Mouse (Mus musculus) midbrain, postnatal 0 days (tissue): Measurements from ENCODE around the gene Nudt22. TPM values are rescaled to one million over a fixed set of nuclear protein-coding genes. Genes with fewer than 3 reads are reported as not detected.
A peak's percentile ranks its signal among the peaks of the same experiment; 100 is the strongest.

Experiments used
- ATAC-seq: fragments of 200-750 bp; cut with Nextera tagmentation; 2 replicates; pipeline ENCODE4 v1.8.0; 2017; ENCODE audit warnings: moderate number of reproducible peaks, mild to moderate bottlenecking, moderate TSS enrichment, moderate library complexity; ENCODE audit not compliant: low FRiP score
- DNase-seq: peaks from one replicate; pipeline ENCODE4 v3.0.0-alpha.2; 2015; ENCODE audit warnings: low spot score
- H3K27ac ChIP-seq: fragments of 300-500 bp; sonication (generic); 2 replicates; pipeline ENCODE4 v1.5.1; 2014; ENCODE audit warnings: low read depth, mild to moderate bottlenecking, low read length, mixed read lengths
- H3K27me3 ChIP-seq: fragments of 300-500 bp; sonication (generic); 2 replicates; pipeline ENCODE4 v1.6.1; 2014; ENCODE audit warnings: low read length, control low read depth, mixed read lengths; ENCODE audit not compliant: insufficient read depth
- H3K36me3 ChIP-seq: fragments of 300-500 bp; sonication (generic); 2 replicates; pipeline ENCODE4 v1.6.1; 2014; ENCODE audit warnings: low read length, control low read depth, mixed read lengths; ENCODE audit not compliant: insufficient read depth
- H3K4me1 ChIP-seq: fragments of 300-500 bp; sonication (generic); 2 replicates; pipeline ENCODE4 v1.6.1; 2014; ENCODE audit warnings: mild to moderate bottlenecking, control low read depth, antibody characterized with exemption, low read length, mixed read lengths; ENCODE audit not compliant: insufficient read depth
- H3K4me2 ChIP-seq: fragments of 300-500 bp; sonication (generic); 2 replicates; pipeline ENCODE4 v1.6.1; 2014; ENCODE audit warnings: low read depth, mild to moderate bottlenecking, low read length, mixed read lengths; ENCODE audit not compliant: poor library complexity, severe bottlenecking
- H3K4me3 ChIP-seq: fragments of 300-500 bp; sonication (generic); 2 replicates; pipeline ENCODE4 v1.5.1; 2014; ENCODE audit warnings: low read depth, mild to moderate bottlenecking, low read length, moderate library complexity
- H3K9ac ChIP-seq: fragments of 300-500 bp; sonication (generic); replicated peaks from 2 replicates; pipeline ENCODE4 v1.6.1; 2014; ENCODE audit warnings: mild to moderate bottlenecking, low read length, moderate library complexity, mixed read lengths; ENCODE audit not compliant: poor library complexity, severe bottlenecking
- H3K9me3 ChIP-seq: fragments of 300-500 bp; sonication (generic); 2 replicates; pipeline ENCODE4 v1.6.1; 2016; ENCODE audit warnings: low read length, control low read depth
- CTCF ChIP-seq: IDR thresholded peaks from 2 replicates; pipeline ENCODE4 v1.5.1; 2016; ENCODE audit warnings: antibody characterized with exemption, mild to moderate bottlenecking
- WGBS: fragments of 180-500 bp; shearing (Covaris S2); extraction: QIAGEN DNeasy Blood & Tissue Kit; methylation state at CpG from one replicate; pipeline ENCODE4 v1.1.7; 2014; 5-methylcytosine and 5-hydroxymethylcytosine counted together
- polyA plus RNA-seq: library from polyadenylated mRNA; unstranded; fragments of >200 nt; fragmentation: Nextera tagmentation; extraction: Ambion mirVana; gene quantifications from 2 replicates; pipeline ENCODE4 v1.2.1, GENCODE M21; 2015
- total RNA-seq: library from RNA; depleted of rRNA; stranded (reverse); fragments of >200 nt; gene quantifications from 2 replicates; pipeline ENCODE4 v1.2.3, GENCODE M21; 2014

Gene Nudt22
- total and polyA plus RNA-seq, 2 experiments from 2014 or later: 17.8 to 19.6 TPM

DNA sequence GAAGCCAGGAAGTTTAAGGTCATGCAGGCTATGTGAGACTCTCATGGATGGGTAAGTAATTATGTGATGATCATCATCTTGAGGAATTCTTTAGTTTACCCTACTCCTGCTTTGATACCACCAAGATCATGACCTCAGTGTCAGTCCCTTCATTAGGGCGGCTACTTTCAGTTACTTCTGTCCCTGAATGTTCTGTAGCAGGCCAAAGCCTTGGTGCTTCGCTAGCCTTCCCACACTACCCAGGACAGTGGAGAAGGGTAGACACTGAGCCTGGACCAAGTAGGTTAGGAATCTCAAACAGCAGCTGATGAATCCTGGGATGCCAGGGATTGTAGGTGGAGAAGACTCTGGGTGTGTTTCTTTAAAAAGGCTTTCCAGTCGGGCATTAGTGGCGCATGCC is 14.5 kb downstream of the Nudt22 start:
- no peak for DNase-seq
- H3K9ac ChIP-seq: no peak overlapping the region
- no peak for TF ChIP-seq CTCF
- ATAC-seq: no peak
- peaks cover 20% of the 10 kb centered on the region; the same call in 1 of the 2 replicates for H3K4me1 ChIP-seq
- H3K27ac ChIP-seq: no peak overlapping the region
- peaks cover 27% of the 10 kb centered on the region for H3K36me3 ChIP-seq
- WGBS: 87% methylated on average over 4 of the region's 4 CpGs
- no peak overlapping the region for H3K4me3 ChIP-seq
- no peaks in the 10 kb centered on the region for H3K9me3 ChIP-seq
- H3K4me2 ChIP-seq: no peak overlapping the region
- no peaks in the 10 kb centered on the region for H3K27me3 ChIP-seq

DNA sequence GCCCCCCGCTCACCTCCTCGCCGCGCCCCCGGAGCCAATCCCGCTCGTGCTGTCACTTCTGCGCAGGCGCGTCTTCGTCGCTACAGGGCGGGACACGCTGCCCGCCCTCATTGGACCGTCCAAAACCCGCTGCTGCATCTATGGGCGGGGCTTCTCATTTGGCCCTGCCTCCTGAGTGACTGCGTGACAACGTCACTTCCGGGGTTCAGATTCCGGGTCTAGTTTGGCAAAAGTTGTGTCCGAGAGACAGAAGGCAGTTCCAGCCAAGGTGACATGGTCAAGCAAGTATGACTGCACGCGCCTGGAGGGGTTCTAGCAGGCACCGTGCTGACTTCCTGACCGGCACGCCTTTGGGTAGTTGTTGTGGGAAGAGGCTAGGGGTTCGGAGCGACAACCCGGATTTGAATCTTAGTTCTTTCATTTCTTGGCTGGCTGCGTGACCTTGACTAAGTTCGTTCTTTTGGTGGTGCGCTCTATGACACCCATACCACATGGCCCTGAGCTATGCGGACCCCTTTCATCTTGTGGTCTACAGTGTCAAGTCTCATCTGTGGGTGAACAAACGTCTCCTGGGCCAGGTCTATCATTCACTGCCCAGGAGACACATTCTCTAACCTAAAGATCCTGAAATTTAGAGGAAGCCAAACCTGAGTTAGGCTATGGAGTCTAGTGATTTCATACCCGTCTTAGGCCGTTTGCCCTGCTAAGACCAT is 15.4 kb downstream of the Nudt22 start, which contains the start of gene Fkbp2:
Gene Fkbp2 (minus strand): TSS at position 121 of the 713 bp plus-strand sequence.
- peak; percentile 89 for ATAC-seq
- no peaks in the 10 kb centered on the region for H3K27me3 ChIP-seq
- WGBS: 2% methylated on average over 33 of the region's 38 CpGs
- H3K9ac ChIP-seq: peak within 1 kb of the TSS; percentile 74
- peak; percentile 99 for DNase-seq
- no peak for TF ChIP-seq CTCF
- peak within 1 kb of the TSS; percentile 95 for H3K27ac ChIP-seq
- no peaks in the 10 kb centered on the region for H3K9me3 ChIP-seq
- H3K4me1 ChIP-seq: peaks cover 19% of the 10 kb centered on the region; the same call in 1 of the 2 replicates
- peak within 1 kb of the TSS; percentile 65 for H3K4me3 ChIP-seq
- peak within 1 kb of the TSS; percentile 84 for H3K4me2 ChIP-seq
- peaks cover 27% of the 10 kb centered on the region for H3K36me3 ChIP-seq

GRCm38 (mm10) chr19:6979486-6980380 is 16.2 kb downstream of the Nudt22 start:
- Histone ChIP-seq H3K27ac (peak overlapping the region; percentile 95), H3K4me3 (peak overlapping the region; percentile 65), H3K4me2 (peak overlapping the region; percentile 84), H3K36me3 (peaks cover 20% of the 10 kb centered on the region), H3K27me3 (no peaks in the 10 kb centered on the region), H3K9me3 (no peaks in the 10 kb centered on the region), H3K9ac (peak overlapping the region; percentile 74), H3K4me1 (peaks cover 19% of the 10 kb centered on the region; the same call in 1 of the 2 replicates)
- DNase-seq (peak; percentile 99), ATAC-seq (peak; percentile 90)
- TF ChIP-seq CTCF: peak; percentile 71
- 1% methylated on average over 56 of the region's 59 CpGs for WGBS

- Histone ChIP-seq H3K9me3 (no peaks in the 10 kb centered on the region), H3K4me2 (peak overlapping the region; percentile 84), H3K4me1 (peaks cover 19% of the 10 kb centered on the region; the same call in 1 of the 2 replicates), H3K36me3 (peaks cover 19% of the 10 kb centered on the region), H3K27me3 (no peaks in the 10 kb centered on the region), H3K27ac (peak overlapping the region; percentile 95), H3K9ac (peak overlapping the region; percentile 74), H3K4me3 (peak overlapping the region; percentile 65)
- no peak for ATAC-seq
- TF ChIP-seq CTCF: no peak
- DNase-seq: peak; percentile 18
- WGBS: 8% methylated on average over 11 of the region's 11 CpGs
Observed at GRCm38 (mm10) chr19:6979001-6979479, 16.9 kb downstream of the Nudt22 start.

GRCm38 (mm10) chr19:6978639-6978974 is 17.3 kb downstream of the Nudt22 start:
- no peak for TF ChIP-seq CTCF
- 47% methylated on average over 3 of the region's 3 CpGs for WGBS
- ATAC-seq (no peak), DNase-seq (no peak)
- H3K4me2 ChIP-seq: peak overlapping the region; percentile 84
- peaks cover 19% of the 10 kb centered on the region for H3K36me3 ChIP-seq
- H3K9ac ChIP-seq: peak overlapping the region; percentile 74; the same call in 1 of the 2 replicates
- no peaks in the 10 kb centered on the region for H3K9me3 ChIP-seq
- no peaks in the 10 kb centered on the region for H3K27me3 ChIP-seq
- H3K27ac ChIP-seq: peak overlapping the region; percentile 95
- H3K4me3 ChIP-seq: peak overlapping the region; percentile 65
- peaks cover 19% of the 10 kb centered on the region; the same call in 1 of the 2 replicates for H3K4me1 ChIP-seq
